Mouse (Mus musculus) brain, embryonic 14.5 days (tissue): Measurements from ENCODE around the gene Themis3. TPM values are rescaled to one million over a fixed set of nuclear protein-coding genes. Genes with fewer than 3 reads are reported as not detected.

Experiments used
- DNase-seq: peaks from one replicate; pipeline ENCODE4 v3.0.0-alpha.2; 2011; ENCODE audit warnings: low read depth
- CTCF ChIP-seq: fragments of 200-500 bp; IDR thresholded peaks from 2 replicates; pipeline ENCODE4 v1.5.1; 2012; ENCODE audit warnings: inconsistent platforms, mild to moderate bottlenecking, moderate library complexity, borderline replicate concordance; ENCODE audit not compliant: insufficient read depth, insufficient read length; ENCODE audit errors: extremely low read depth
- POLR2A ChIP-seq: fragments of 200-500 bp; IDR thresholded peaks from 2 replicates; pipeline ENCODE4 v1.6.1; 2012; ENCODE audit warnings: mild to moderate bottlenecking, inconsistent platforms, borderline replicate concordance; ENCODE audit not compliant: poor library complexity, insufficient read depth, insufficient read length, severe bottlenecking; ENCODE audit errors: extremely low read depth
- polyA plus RNA-seq: library from polyadenylated mRNA; depleted of rRNA; stranded (reverse); fragments of >200 nt; gene quantifications from 2 replicates; pipeline ENCODE4 v1.2.3, GENCODE M21; 2012; rRNA removed

Gene Themis3
- not detected in 2 replicates for polyA plus RNA-seq

DNA sequence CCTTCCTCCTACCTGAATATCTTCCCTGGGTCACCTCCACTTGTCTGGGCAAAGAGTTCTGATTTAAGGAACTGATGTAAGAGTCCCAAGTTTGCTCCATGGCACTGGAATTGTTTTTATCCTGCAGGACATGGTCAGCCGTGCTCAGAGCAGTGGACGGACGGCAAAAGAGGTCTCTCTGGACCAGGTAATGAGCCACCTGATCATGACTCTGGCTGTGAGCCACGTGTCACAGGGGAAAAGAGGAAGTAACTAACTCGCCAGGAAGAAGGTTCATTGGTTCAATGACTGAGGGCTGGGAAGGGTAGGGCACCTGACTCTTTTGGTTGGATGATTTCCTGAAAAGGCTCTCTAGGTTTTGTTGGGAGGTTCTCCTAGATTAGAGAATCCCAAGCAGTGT is at the start of gene Themis3:
Themis3 (minus strand) TSS at position 187 of the 400 bp plus-strand sequence.
- no peak for TF ChIP-seq CTCF
- no peak for TF ChIP-seq POLR2A
- no peak for DNase-seq

GRCm38 (mm10) chr17:66637951-66638722 is 43.7 kb upstream of the Themis3 start:
- DNase-seq = no peak
- TF ChIP-seq CTCF (no peak), POLR2A (no peak)

DNA sequence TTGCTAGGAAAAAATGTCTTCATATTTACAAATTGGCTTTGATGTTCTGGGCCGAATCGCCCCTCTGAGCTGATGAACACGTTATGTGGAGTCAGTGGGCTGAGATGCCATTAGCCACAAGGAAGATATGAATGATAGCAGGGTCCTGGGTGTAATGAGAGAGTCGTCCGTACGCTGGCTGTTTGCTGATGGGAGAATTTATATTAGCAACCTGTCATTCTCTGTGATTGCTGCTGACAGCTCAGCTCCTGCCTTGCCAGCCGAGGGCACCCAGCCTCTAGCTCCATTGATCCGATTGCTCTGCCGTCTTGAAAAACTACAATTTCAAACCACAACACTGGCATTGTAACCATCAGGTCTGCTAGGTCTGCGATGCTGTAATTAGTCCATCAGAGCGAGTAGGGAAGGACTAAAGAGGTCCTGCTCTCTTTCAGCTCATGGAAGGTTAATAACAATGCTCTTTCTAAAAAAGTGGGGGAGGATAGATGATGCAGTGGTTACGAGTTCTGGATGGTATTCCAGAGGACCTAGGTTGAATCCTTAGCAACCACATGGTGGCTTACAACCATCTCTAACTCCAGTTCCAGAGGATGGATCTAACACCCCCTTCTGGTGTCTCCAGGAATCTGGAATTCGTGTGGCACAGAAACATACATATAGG is 25.7 kb upstream of the Themis3 start:
- peak; percentile 59 for DNase-seq

DNA sequence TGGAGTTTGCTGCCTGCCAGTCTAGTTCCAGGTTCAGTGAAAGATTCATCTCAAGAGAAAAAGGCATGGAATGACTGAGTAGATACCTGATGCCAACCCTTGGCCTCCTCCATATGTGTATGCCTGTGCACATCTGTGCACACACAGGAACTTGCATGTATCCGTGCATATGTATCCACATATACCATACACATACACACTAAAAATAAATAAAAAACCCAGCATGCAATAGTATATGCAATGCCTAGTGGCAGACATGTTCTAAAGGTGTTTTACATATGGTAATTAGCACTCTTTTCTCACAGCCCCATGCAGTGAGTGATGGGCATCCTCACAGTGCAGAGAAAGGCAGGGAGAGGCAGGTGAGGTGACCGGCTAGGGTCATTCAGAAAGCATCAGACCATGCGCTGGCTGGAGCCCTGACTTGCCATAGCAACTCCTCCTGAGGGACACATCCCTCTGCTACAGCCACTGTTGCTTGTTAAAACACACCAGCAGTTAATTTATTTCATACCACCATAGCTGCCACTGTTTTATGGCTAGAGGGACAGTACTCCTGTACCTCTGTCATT is 24.9 kb upstream of the Themis3 start:
- DNase-seq = peak; percentile 2
- TF ChIP-seq POLR2A (no peak), CTCF (no peak)

More for the DNA sequence above, 25.7 kb upstream of the Themis3 start:
- no peak for TF ChIP-seq POLR2A
- no peak for TF ChIP-seq CTCF

DNA sequence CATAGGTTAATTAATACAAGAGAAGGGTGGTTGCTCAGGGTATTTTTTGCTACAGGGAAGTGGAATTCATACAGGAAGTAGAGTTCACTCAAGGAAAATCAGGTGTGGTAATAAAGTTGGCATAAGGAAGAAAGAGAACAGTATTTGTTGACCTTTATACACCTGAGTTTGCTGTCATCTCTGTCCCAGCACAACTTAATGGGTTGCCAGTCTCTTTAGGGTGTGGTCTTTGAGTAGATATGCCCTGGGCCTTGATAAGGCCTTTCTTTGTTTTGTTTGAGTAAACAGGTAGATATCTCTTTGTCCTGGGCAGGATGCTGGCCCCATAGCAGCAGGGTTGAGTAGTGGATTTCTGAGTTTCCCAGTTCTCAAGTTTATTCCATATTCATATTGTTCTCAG is 15.6 kb upstream of the Themis3 start:
- no peak for TF ChIP-seq CTCF
- DNase-seq = no peak

DNA sequence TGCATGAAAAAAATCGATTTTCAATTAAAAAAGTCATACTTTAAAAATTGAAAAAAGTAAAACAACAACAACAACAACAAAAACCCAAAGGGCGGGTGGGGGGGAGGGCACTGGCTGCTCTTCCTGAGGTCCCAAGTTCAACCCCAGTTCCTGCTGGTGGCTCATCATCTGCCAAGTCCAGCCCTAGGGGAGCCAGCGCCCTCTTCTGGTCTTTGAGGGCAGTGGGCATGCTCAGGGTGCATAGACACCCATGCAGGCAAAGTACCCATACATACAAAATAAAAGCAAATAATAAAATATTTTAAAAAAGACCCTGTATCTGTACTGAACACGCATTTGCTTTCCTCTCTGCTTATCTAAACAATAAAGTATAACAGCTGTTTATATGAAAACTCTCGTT is 10.5 kb upstream of the Themis3 start:
- no peak for DNase-seq
- TF ChIP-seq CTCF = no peak
- no peak for TF ChIP-seq POLR2A

- TF ChIP-seq CTCF = no peak
- no peak for TF ChIP-seq POLR2A
These were observed 6.8 kb upstream of the Themis3 start for GRCm38 (mm10) chr17:66601171-66601570.

GRCm38 (mm10) chr17:66595867-66596266 is 1.4 kb upstream of the Themis3 start:
- TF ChIP-seq POLR2A (no peak), CTCF (no peak)
- no peak for DNase-seq

More at GRCm38 (mm10) chr17:66601171-66601570, 6.8 kb upstream of the Themis3 start:
- no peak for DNase-seq

GRCm38 (mm10) chr17:66595256-66595655 is 835 bp upstream of the Themis3 start:
- TF ChIP-seq CTCF (no peak), POLR2A (no peak)
- DNase-seq = no peak

GRCm38 (mm10) chr17:66590353-66591075 is 3.9 kb downstream of the Themis3 start:
- DNase-seq = no peak
- TF ChIP-seq CTCF = no peak
- no peak for TF ChIP-seq POLR2A

- peak; percentile 31 for DNase-seq
- no peak for TF ChIP-seq CTCF
- TF ChIP-seq POLR2A = no peak
These were observed 4.6 kb downstream of the Themis3 start for GRCm38 (mm10) chr17:66589864-66590263.
